Mouse (Mus musculus) limb, embryonic 10.5 days (tissue): Measurements from ENCODE around the gene Bdh1. TPM values are rescaled to one million over a fixed set of nuclear protein-coding genes. Genes with fewer than 3 reads are reported as not detected.
"Not testable (repeated sequence)": the region's sequence is repeated elsewhere in the genome, so short reads cannot be mapped to it uniquely, and the experiment has no call there.

ENCODE experiments used
- DNase-seq: peaks from one replicate; pipeline ENCODE4 v3.0.0-alpha.2; 2017; ENCODE audit warnings: low spot score
- H3K27ac ChIP-seq: fragments of 300-500 bp; sonication (generic); 2 replicates; pipeline ENCODE4 v1.5.1; 2016; ENCODE audit warnings: mild to moderate bottlenecking
- H3K27me3 ChIP-seq: fragments of 300-500 bp; sonication (generic); 2 replicates; pipeline ENCODE4 v1.6.1; 2016; ENCODE audit warnings: low read depth, mild to moderate bottlenecking; ENCODE audit not compliant: poor library complexity, severe bottlenecking
- H3K36me3 ChIP-seq: fragments of 300-500 bp; sonication (generic); 2 replicates; pipeline ENCODE4 v1.6.1; 2016; ENCODE audit warnings: mild to moderate bottlenecking, moderate library complexity
- H3K4me1 ChIP-seq: fragments of 300-500 bp; sonication (generic); 2 replicates; pipeline ENCODE4 v1.6.1; 2016
- H3K4me3 ChIP-seq: fragments of 300-500 bp; sonication (generic); 2 replicates; pipeline ENCODE4 v1.5.1; 2016; ENCODE audit warnings: mild to moderate bottlenecking, moderate library complexity
- H3K9me3 ChIP-seq: fragments of 300-500 bp; sonication (generic); replicated peaks from 2 replicates; pipeline ENCODE4 v1.6.1; 2016; ENCODE audit warnings: mild to moderate bottlenecking
- WGBS: fragments of 180-500 bp; shearing (Covaris S2); methylation state at CpG from one replicate; pipeline ENCODE4 v1.1.7; 2016; 5-methylcytosine and 5-hydroxymethylcytosine counted together
- polyA plus RNA-seq: library from polyadenylated mRNA; unstranded; fragments of >200 nt; fragmentation: Nextera tagmentation; extraction: Ambion mirVana; gene quantifications from 2 replicates; pipeline ENCODE4 v1.2.1, GENCODE M21; 2016

Gene Bdh1
- polyA plus RNA-seq, 1 experiment from 2014 or later: 11.4 TPM

DNA sequence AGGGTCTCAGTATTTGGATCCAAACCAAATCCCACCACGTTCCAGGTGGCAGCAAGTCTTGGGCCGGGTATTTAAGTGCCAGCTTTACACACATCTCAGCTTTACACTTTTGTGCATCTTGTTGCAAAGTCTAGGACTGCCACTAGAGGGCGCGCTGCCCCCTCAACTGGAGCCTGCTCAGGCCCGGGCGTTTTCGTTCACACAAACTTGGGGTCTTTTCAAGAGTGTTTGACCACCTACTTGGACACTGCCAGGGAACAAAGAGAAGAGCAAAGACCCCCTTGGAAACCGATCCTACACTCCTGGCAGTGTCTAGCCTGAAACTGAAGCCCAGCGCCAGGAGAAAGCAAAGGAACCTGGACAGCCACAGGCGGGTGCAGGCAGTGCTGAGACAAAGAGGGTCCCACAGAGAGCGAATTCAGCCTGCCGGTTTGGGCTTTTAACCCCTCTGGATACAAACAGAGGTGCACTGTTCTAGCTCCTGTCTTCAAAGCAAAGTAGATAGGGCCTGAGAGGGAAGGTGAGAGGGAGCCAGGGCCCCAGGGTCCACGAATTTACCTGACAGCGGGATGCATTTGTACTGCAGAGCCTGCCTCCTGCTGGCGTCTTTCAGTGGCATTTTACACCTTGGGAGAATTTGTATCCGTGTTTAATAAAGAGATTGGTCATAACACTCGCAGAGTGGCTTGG is 36.3 kb downstream of the Bdh1 start:
- WGBS: 2% methylated on average over 17 of the region's 17 CpGs
- Histone ChIP-seq H3K4me1 (peaks cover 53% of the 10 kb centered on the region), H3K4me3 (peak overlapping the region; percentile 47), H3K27ac (peak overlapping the region; percentile 95), H3K27me3 (peaks cover 11% of the 10 kb centered on the region), H3K9me3 (no peaks in the 10 kb centered on the region), H3K36me3 (0 out of 2 replicates have a peak, but pooled peaks cover 3% of the 10 kb centered on the region)
- peak; percentile 96 for DNase-seq

- H3K36me3 ChIP-seq: 0 out of 2 replicates have a peak, but pooled peaks cover 3% of the 10 kb centered on the region
- 30% methylated on average over 10 of the region's 10 CpGs for WGBS
- H3K9me3 ChIP-seq: no peaks in the 10 kb centered on the region
- H3K27ac ChIP-seq: peak overlapping the region; percentile 34; the same call in 1 of the 2 replicates
- H3K27me3 ChIP-seq: peaks cover 11% of the 10 kb centered on the region
- peaks cover 45% of the 10 kb centered on the region for H3K4me1 ChIP-seq
- H3K4me3 ChIP-seq: no peak overlapping the region
- no peak for DNase-seq
Measured at GRCm38 (mm10) chr16:31459968-31460461, 37.9 kb downstream of the Bdh1 start.

DNA sequence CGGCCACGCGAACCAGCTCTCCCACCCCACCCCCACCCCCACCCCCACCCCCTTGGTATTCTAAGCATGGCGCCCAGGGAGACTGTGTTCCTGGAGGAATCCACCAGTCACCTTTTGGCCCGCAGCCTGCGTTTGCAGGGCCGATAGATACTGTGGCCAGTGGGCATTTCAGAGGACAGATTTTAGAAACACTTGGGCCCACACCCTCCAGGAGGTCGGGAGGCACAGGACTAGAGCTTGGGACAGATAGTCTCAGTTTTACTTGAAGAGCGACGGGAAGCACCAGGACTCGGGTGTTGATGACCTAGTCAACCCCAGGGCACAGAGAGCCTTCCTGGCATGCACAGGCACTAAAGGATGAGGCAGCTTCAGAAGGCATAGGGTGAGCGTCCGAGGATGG is 38.4 kb downstream of the Bdh1 start:
- 39% methylated on average over 13 of the region's 13 CpGs for WGBS
- Histone ChIP-seq H3K27ac (peak overlapping the region; percentile 34; the same call in 1 of the 2 replicates), H3K4me1 (peaks cover 44% of the 10 kb centered on the region), H3K27me3 (peaks cover 11% of the 10 kb centered on the region), H3K36me3 (0 out of 2 replicates have a peak, but pooled peaks cover 3% of the 10 kb centered on the region), H3K9me3 (no peaks in the 10 kb centered on the region), H3K4me3 (no peak overlapping the region)
- DNase-seq: no peak

DNA sequence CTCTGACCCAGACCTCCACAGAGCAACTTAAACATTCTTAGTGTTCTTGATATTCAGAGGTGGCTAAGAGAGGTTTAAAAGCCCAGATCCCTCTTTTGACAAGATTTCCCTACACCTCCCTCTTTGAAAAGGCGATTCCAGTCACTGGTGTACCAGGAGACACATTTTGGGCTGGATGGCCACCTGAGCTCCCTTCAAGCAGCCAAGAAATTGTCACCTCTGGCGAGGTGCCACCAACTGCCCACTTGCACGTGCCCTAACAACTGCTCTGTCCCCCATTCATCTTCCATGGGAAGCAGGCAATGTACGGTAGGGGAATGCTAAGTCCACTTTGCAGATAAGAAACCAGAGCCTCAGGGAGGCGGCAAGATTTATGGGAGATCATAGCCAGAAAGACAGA is 39.0 kb downstream of the Bdh1 start:
- Histone ChIP-seq H3K4me3 (no peak overlapping the region), H3K9me3 (no peaks in the 10 kb centered on the region), H3K4me1 (peaks cover 44% of the 10 kb centered on the region), H3K27me3 (peaks cover 11% of the 10 kb centered on the region), H3K36me3 (0 out of 2 replicates have a peak, but pooled peaks cover 3% of the 10 kb centered on the region), H3K27ac (no peak overlapping the region)
- WGBS: 53% methylated on average over 5 of the region's 5 CpGs
- DNase-seq: no peak

DNA sequence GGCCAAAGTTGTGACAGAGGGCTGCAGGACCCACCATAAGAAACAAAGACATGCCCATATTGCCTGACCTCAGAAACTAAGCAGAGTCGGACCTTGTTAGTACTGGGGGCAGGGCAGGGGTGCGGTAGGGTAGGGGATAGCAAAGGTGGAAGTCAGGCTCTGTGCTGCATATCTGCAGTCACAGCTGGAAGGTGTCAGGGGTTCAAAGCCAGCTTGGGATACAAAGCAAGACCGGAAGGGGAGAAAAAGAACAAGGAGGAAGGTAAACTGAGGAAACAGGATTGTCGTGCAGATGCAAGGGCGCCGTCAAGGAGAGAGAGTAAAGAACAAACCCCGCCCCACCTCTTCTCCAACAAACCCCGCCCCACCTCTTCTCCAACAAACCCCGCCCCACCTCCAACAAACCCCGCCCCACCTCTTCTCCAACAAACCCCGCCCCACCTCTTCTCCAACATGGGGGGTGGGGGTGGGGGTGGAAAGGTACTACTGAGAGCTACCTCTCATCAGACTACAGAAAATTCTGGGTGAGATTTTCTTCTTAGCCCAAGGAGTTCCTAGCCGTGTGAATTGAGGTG is 40.1 kb downstream of the Bdh1 start:
- peaks cover 44% of the 10 kb centered on the region for H3K4me1 ChIP-seq
- WGBS: 18% methylated on average over 12 of the region's 12 CpGs
- peaks cover 11% of the 10 kb centered on the region for H3K27me3 ChIP-seq
- no peak overlapping the region for H3K4me3 ChIP-seq
- H3K9me3 ChIP-seq: no peaks in the 10 kb centered on the region
- no peaks in the 10 kb centered on the region for H3K36me3 ChIP-seq
- H3K27ac ChIP-seq: no peak overlapping the region
- DNase-seq: no peak

DNA sequence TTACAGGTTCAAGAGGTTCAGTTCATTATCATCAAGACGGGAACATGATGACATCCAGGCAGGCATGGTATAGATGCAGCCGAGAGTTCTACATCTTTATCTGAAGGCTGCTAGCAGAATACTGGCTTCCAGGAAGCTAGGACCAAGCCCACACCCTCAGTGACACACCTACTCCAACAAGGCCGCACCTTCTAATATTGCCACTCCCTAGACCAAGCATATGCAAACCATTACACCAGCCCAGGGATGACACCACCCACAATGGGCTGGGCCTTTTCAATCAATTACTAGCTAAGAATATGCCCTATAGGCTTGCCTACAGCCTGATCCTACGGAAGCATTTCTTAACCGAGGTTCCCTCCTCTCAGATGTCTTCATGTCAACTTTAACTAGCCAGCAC is 42.9 kb downstream of the Bdh1 start:
- Histone ChIP-seq H3K27me3 (peaks cover 11% of the 10 kb centered on the region), H3K36me3 (no peaks in the 10 kb centered on the region), H3K9me3 (no peaks in the 10 kb centered on the region), H3K27ac (no peak overlapping the region), H3K4me1 (peaks cover 25% of the 10 kb centered on the region), H3K4me3 (no peak overlapping the region)
- DNase-seq: no peak
- WGBS: 89% methylated on average over 5 of the region's 5 CpGs

- no peak overlapping the region for H3K27ac ChIP-seq
- H3K4me1 ChIP-seq: peaks cover 22% of the 10 kb centered on the region
- H3K9me3 ChIP-seq: no peaks in the 10 kb centered on the region
- no peak for DNase-seq
- 55% methylated on average over 4 of the region's 4 CpGs for WGBS
- H3K36me3 ChIP-seq: no peaks in the 10 kb centered on the region
- no peak overlapping the region for H3K4me3 ChIP-seq
- H3K27me3 ChIP-seq: peaks cover 8% of the 10 kb centered on the region
Measured at GRCm38 (mm10) chr16:31465630-31466029, 43.5 kb downstream of the Bdh1 start.

DNA sequence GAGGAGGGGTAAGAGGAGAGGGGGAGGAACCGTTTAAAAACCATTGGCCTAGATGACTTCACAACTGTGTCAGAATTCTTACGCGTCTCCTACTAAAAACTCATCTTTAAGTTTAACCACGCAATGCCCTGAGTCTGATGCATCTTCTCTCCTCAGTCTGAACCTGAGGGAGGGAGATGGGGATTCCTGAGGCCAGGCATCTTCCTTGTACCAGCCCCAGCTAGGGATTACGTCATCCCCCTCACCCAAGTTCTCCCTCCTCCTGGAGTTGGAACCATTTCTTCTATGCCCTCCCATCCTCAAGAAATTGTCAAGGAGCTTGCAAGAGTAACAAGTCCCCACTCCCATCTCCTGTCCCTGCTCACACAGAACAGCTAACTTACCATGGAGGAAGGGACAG is 44.0 kb downstream of the Bdh1 start:
- Histone ChIP-seq H3K27ac (no peak overlapping the region), H3K4me3 (no peak overlapping the region), H3K9me3 (no peaks in the 10 kb centered on the region), H3K36me3 (no peaks in the 10 kb centered on the region), H3K4me1 (peaks cover 19% of the 10 kb centered on the region), H3K27me3 (peaks cover 4% of the 10 kb centered on the region)
- no peak for DNase-seq
- 91% methylated on average over 5 of the region's 5 CpGs for WGBS

DNA sequence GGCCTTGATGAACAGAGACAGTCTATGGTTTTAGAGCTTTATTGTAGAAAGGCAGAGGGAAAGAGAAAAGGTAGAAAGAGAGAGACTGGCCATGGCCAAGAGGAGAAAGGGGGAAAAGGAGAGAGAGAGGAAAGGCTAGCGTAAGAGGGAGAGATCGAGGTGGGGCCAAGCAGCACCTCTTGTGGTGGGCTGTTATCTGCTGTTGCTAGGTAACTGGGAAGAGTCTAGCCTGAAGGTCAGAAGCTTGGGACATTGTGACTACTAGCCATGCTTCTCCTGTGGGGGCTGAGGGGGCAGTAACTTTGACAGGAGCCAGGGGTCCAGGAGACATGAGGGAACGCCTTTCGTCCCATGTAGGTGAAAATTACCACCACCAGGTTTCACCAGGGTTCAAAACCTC is 48.7 kb downstream of the Bdh1 start:
- 85% methylated on average over 4 of the region's 4 CpGs for WGBS
- not testable (repeated sequence) for DNase-seq, H3K4me3 ChIP-seq

GRCm38 (mm10) chr16:31471994-31472393 is 49.9 kb downstream of the Bdh1 start:
- no peak overlapping the region for H3K4me3 ChIP-seq
- WGBS: 90% methylated on average over 5 of the region's 5 CpGs
- no peaks in the 10 kb centered on the region for H3K27me3 ChIP-seq
- H3K4me1 ChIP-seq: peaks cover 23% of the 10 kb centered on the region
- no peaks in the 10 kb centered on the region for H3K9me3 ChIP-seq
- no peaks in the 10 kb centered on the region for H3K36me3 ChIP-seq
- H3K27ac ChIP-seq: no peak overlapping the region
- no peak for DNase-seq

More for the DNA sequence above, 48.7 kb downstream of the Bdh1 start:
- not testable (repeated sequence) for H3K27ac ChIP-seq, H3K9me3 ChIP-seq, H3K27me3 ChIP-seq, H3K36me3 ChIP-seq
- H3K4me1 ChIP-seq: peaks cover 17% of the 10 kb centered on the region

GRCm38 (mm10) chr16:31473226-31473625 is 51.1 kb downstream of the Bdh1 start:
- WGBS: 100% methylated on average over 1 of the region's 1 CpGs
- Histone ChIP-seq H3K27me3 (no peaks in the 10 kb centered on the region), H3K36me3 (no peaks in the 10 kb centered on the region), H3K27ac (no peak overlapping the region), H3K4me1 (peaks cover 28% of the 10 kb centered on the region), H3K9me3 (no peaks in the 10 kb centered on the region), H3K4me3 (no peak overlapping the region)
- DNase-seq: no peak

DNA sequence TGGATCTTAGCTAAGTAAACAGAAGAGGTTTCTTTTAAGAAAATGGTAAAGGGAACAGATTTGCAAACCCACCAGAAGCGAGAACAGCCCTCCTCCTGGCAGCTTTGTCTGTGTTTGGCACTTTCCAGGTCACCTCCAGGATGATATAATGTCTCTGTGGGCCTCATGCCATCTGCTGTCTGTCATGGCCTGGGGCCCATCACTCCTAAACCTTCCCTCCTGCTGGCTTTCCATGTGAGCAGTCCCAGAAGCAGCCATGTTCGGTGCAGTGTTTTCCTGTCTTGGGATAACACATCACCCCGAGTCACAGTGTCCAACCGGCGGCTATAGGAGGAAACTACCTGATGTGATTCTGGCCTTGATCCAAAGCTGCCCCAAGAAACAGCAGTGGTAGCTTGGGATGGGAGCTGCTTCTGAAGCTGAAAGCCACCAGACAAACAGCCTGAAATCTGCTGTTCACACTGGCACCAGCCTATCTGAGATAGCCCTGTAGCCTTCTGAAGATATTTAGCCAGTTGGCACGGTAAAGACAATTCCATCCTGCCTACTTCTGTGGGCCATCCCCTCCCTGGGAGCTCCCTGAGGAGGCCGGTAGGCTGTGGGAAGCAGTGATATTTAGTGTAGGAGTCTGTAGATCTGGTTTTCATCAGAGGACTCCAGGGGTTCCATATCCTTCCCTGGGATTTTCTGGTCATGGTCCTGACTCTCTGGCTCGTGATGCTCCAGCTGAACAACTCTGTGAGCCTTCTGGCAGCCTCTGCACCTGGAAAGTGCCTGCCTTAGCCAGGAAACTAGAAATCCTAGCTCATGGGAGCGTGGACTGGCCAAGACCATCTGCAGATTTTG is 53.3 kb downstream of the Bdh1 start:
- WGBS: 72% methylated on average over 9 of the region's 9 CpGs
- H3K9me3 ChIP-seq: 0 out of 2 replicates have a peak, but pooled peaks cover 2% of the 10 kb centered on the region
- H3K4me3 ChIP-seq: no peak overlapping the region
- no peaks in the 10 kb centered on the region for H3K27me3 ChIP-seq
- peaks cover 27% of the 10 kb centered on the region for H3K4me1 ChIP-seq
- no peaks in the 10 kb centered on the region for H3K36me3 ChIP-seq
- no peak for DNase-seq
- H3K27ac ChIP-seq: 0 out of 2 replicates have a peak overlapping the region, but pooled peaks have one; percentile 34
